Mouse (Mus musculus) liver, embryonic 12.5 days (tissue): ENCODE results near the gene Mrpl57. TPM values are rescaled to one million over a fixed set of nuclear protein-coding genes. Genes with fewer than 3 reads are reported as not detected.
A peak's percentile ranks its signal among the peaks of the same experiment; 100 is the strongest.

ENCODE experiments used
- ATAC-seq: fragments of 200-750 bp; cut with Nextera tagmentation; 2 replicates; pipeline ENCODE4 v1.8.0; 2017; ENCODE audit warnings: moderate number of reproducible peaks, mild to moderate bottlenecking, moderate library complexity
- H3K27ac ChIP-seq: fragments of 300-500 bp; sonication (generic); 2 replicates; pipeline ENCODE4 v1.5.1; 2016; ENCODE audit warnings: mild to moderate bottlenecking
- H3K27me3 ChIP-seq: fragments of 300-500 bp; sonication (generic); replicated peaks from 2 replicates; pipeline ENCODE4 v1.6.1; 2016; ENCODE audit warnings: mild to moderate bottlenecking, moderate library complexity
- H3K36me3 ChIP-seq: fragments of 300-500 bp; sonication (generic); 2 replicates; pipeline ENCODE4 v1.6.1; 2016; ENCODE audit warnings: mild to moderate bottlenecking, moderate library complexity
- H3K4me1 ChIP-seq: fragments of 300-500 bp; sonication (generic); 2 replicates; pipeline ENCODE4 v1.6.1; 2016
- H3K4me2 ChIP-seq: fragments of 300-500 bp; sonication (generic); 2 replicates; pipeline ENCODE4 v1.6.1; 2016; ENCODE audit warnings: mild to moderate bottlenecking, moderate library complexity
- H3K4me3 ChIP-seq: fragments of 300-500 bp; sonication (generic); 2 replicates; pipeline ENCODE4 v1.5.1; 2016; ENCODE audit warnings: mild to moderate bottlenecking, moderate library complexity
- H3K9ac ChIP-seq: fragments of 300-500 bp; sonication (generic); 2 replicates; pipeline ENCODE4 v1.6.1; 2016; ENCODE audit warnings: mild to moderate bottlenecking, moderate library complexity
- H3K9me3 ChIP-seq: fragments of 300-500 bp; sonication (generic); replicated peaks from 2 replicates; pipeline ENCODE4 v1.6.1; 2016; ENCODE audit warnings: mild to moderate bottlenecking, moderate library complexity
- WGBS: fragments of 180-500 bp; shearing (Covaris S2); methylation state at CpG from one replicate; pipeline ENCODE4 v1.1.7; 2016; ENCODE audit not compliant: insufficient replicate concordance; 5-methylcytosine and 5-hydroxymethylcytosine counted together
- polyA plus RNA-seq: library from polyadenylated mRNA; unstranded; fragments of >200 nt; fragmentation: Nextera tagmentation; extraction: Ambion mirVana; gene quantifications from 2 replicates; pipeline ENCODE4 v1.2.1, GENCODE M21; 2016

Mrpl57 gene
- polyA plus RNA-seq, result 193 and 200 TPM in 2 replicates

GRCm38 (mm10) chr14:57825788-57826751, at the start of gene Mrpl57, which contains the start of gene Ska3:
Gene Mrpl57, plus strand, starts transcription at chr14:57826234.
Gene Ska3, minus strand, starts transcription at chr14:57826185.
- ATAC-seq, result peak; percentile 94
- Histone ChIP-seq H3K4me2 (peak within 1 kb of the TSS; percentile 86), H3K27ac (peak within 1 kb of the TSS; percentile 91), H3K27me3 (no peaks in the 10 kb centered on the region), H3K9me3 (no peaks in the 10 kb centered on the region), H3K36me3 (peaks cover 44% of the 10 kb centered on the region), H3K9ac (peak within 1 kb of the TSS; percentile 89), H3K4me1 (peaks cover 38% of the 10 kb centered on the region), H3K4me3 (peak within 1 kb of the TSS; percentile 86)
- under 1% methylated on average over 96 of the region's 96 CpGs for WGBS

- H3K36me3 ChIP-seq, result no peaks in the 10 kb centered on the region
- no peaks in the 10 kb centered on the region for H3K9me3 ChIP-seq
- no peak for ATAC-seq
- no peaks in the 10 kb centered on the region for H3K4me1 ChIP-seq
- no peaks in the 10 kb centered on the region; the same call in 1 of the 2 replicates for H3K27me3 ChIP-seq
- WGBS, result 51% methylated on average over 4 of the region's 4 CpGs
- no peak overlapping the region for H3K4me2 ChIP-seq
- H3K4me3 ChIP-seq, result no peak overlapping the region
- H3K27ac ChIP-seq, result no peak overlapping the region
- no peak overlapping the region for H3K9ac ChIP-seq
These were observed 38.6 kb upstream of the Mrpl57 start for GRCm38 (mm10) chr14:57787406-57787805.

- 78% methylated on average over 2 of the region's 2 CpGs for WGBS
- Histone ChIP-seq H3K4me2 (no peak overlapping the region), H3K9me3 (no peaks in the 10 kb centered on the region), H3K36me3 (no peaks in the 10 kb centered on the region), H3K27ac (no peak overlapping the region), H3K27me3 (no peaks in the 10 kb centered on the region; the same call in 1 of the 2 replicates), H3K4me3 (no peak overlapping the region), H3K9ac (no peak overlapping the region), H3K4me1 (no peaks in the 10 kb centered on the region)
- ATAC-seq, result no peak
These were observed 36.7 kb upstream of the Mrpl57 start for GRCm38 (mm10) chr14:57789311-57789710.

GRCm38 (mm10) chr14:57789759-57790158, 36.3 kb upstream of the Mrpl57 start:
- H3K9ac ChIP-seq, result no peak overlapping the region
- 78% methylated on average over 9 of the region's 9 CpGs for WGBS

GRCm38 (mm10) chr14:57791171-57791570, 34.9 kb upstream of the Mrpl57 start:
- no peak overlapping the region for H3K27ac ChIP-seq
- no peak overlapping the region for H3K9ac ChIP-seq
- no peak overlapping the region for H3K4me2 ChIP-seq
- no peak for ATAC-seq
- no peaks in the 10 kb centered on the region for H3K4me1 ChIP-seq
- no peaks in the 10 kb centered on the region for H3K36me3 ChIP-seq
- H3K9me3 ChIP-seq, result no peaks in the 10 kb centered on the region
- no peaks in the 10 kb centered on the region for H3K27me3 ChIP-seq
- WGBS, result 67% methylated on average over 4 of the region's 4 CpGs
- H3K4me3 ChIP-seq, result no peak overlapping the region

More at GRCm38 (mm10) chr14:57789759-57790158, 36.3 kb upstream of the Mrpl57 start:
- Histone ChIP-seq H3K9me3 (no peaks in the 10 kb centered on the region), H3K27me3 (no peaks in the 10 kb centered on the region; the same call in 1 of the 2 replicates), H3K27ac (no peak overlapping the region), H3K4me2 (no peak overlapping the region), H3K36me3 (no peaks in the 10 kb centered on the region), H3K4me1 (no peaks in the 10 kb centered on the region), H3K4me3 (no peak overlapping the region)
- ATAC-seq, result no peak

- H3K9me3 ChIP-seq, result no peaks in the 10 kb centered on the region
- H3K4me3 ChIP-seq, result peak overlapping the region; percentile 80
- peak overlapping the region; percentile 92 for H3K4me2 ChIP-seq
- 7% methylated on average over 7 of the region's 7 CpGs for WGBS
- peaks cover 31% of the 10 kb centered on the region for H3K4me1 ChIP-seq
- H3K9ac ChIP-seq, result peak overlapping the region; percentile 62
- H3K36me3 ChIP-seq, result peaks cover 28% of the 10 kb centered on the region
- H3K27ac ChIP-seq, result peak overlapping the region; percentile 74
- peak; percentile 8 for ATAC-seq
- H3K27me3 ChIP-seq, result no peaks in the 10 kb centered on the region
These were observed 28.5 kb upstream of the Mrpl57 start for GRCm38 (mm10) chr14:57797551-57797950.

- no peaks in the 10 kb centered on the region for H3K27me3 ChIP-seq
- H3K36me3 ChIP-seq, result peaks cover 35% of the 10 kb centered on the region
- peak within 1 kb of the TSS; percentile 92 for H3K4me2 ChIP-seq
- WGBS, result under 1% methylated on average over 99 of the region's 99 CpGs
- H3K27ac ChIP-seq, result peak within 1 kb of the TSS; percentile 74
- H3K9me3 ChIP-seq, result no peaks in the 10 kb centered on the region
- H3K4me1 ChIP-seq, result peaks cover 31% of the 10 kb centered on the region
- H3K9ac ChIP-seq, result peak within 1 kb of the TSS; percentile 88
- peak; percentile 95 for ATAC-seq
- H3K4me3 ChIP-seq, result peak within 1 kb of the TSS; percentile 80
These were observed 27.8 kb upstream of the Mrpl57 start, which contains the start of gene Sap18 for GRCm38 (mm10) chr14:57797991-57798931. Gene Sap18, plus strand, starts transcription at chr14:57798180.

GRCm38 (mm10) chr14:57803731-57804130, 22.3 kb upstream of the Mrpl57 start:
- no peaks in the 10 kb centered on the region for H3K9me3 ChIP-seq
- H3K4me2 ChIP-seq, result no peak overlapping the region
- WGBS, result 78% methylated on average over 4 of the region's 4 CpGs
- peaks cover 88% of the 10 kb centered on the region for H3K36me3 ChIP-seq
- H3K27me3 ChIP-seq, result no peaks in the 10 kb centered on the region
- no peak overlapping the region for H3K27ac ChIP-seq
- no peak overlapping the region for H3K4me3 ChIP-seq
- peaks cover 23% of the 10 kb centered on the region for H3K4me1 ChIP-seq
- no peak overlapping the region for H3K9ac ChIP-seq
- ATAC-seq, result no peak

GRCm38 (mm10) chr14:57808558-57808957, 17.5 kb upstream of the Mrpl57 start:
- Histone ChIP-seq H3K9me3 (no peaks in the 10 kb centered on the region), H3K4me1 (no peaks in the 10 kb centered on the region), H3K4me3 (no peak overlapping the region), H3K36me3 (peaks cover 97% of the 10 kb centered on the region), H3K27me3 (no peaks in the 10 kb centered on the region), H3K4me2 (no peak overlapping the region), H3K9ac (no peak overlapping the region), H3K27ac (no peak overlapping the region)
- WGBS, result 53% methylated on average over 5 of the region's 5 CpGs
- peak; percentile 40; the same call in 1 of the 2 replicates for ATAC-seq

GRCm38 (mm10) chr14:57810886-57811285, 15.1 kb upstream of the Mrpl57 start:
- no peak overlapping the region for H3K4me2 ChIP-seq
- no peaks in the 10 kb centered on the region for H3K4me1 ChIP-seq
- no peak overlapping the region for H3K4me3 ChIP-seq
- 71% methylated on average over 2 of the region's 2 CpGs for WGBS
- H3K36me3 ChIP-seq, result peaks cover 97% of the 10 kb centered on the region
- no peak overlapping the region for H3K27ac ChIP-seq
- no peaks in the 10 kb centered on the region for H3K9me3 ChIP-seq
- no peak for ATAC-seq
- H3K27me3 ChIP-seq, result no peaks in the 10 kb centered on the region
- no peak overlapping the region for H3K9ac ChIP-seq

- peaks cover 97% of the 10 kb centered on the region for H3K36me3 ChIP-seq
- no peaks in the 10 kb centered on the region for H3K4me1 ChIP-seq
- no peak overlapping the region for H3K27ac ChIP-seq
- no peak overlapping the region for H3K4me3 ChIP-seq
- H3K9me3 ChIP-seq, result no peaks in the 10 kb centered on the region
- no peak overlapping the region for H3K4me2 ChIP-seq
- no peak for ATAC-seq
- H3K9ac ChIP-seq, result no peak overlapping the region
- H3K27me3 ChIP-seq, result no peaks in the 10 kb centered on the region
- 91% methylated on average over 5 of the region's 5 CpGs for WGBS
These were observed 14.2 kb upstream of the Mrpl57 start for GRCm38 (mm10) chr14:57811844-57812243.
